Mouse (Mus musculus) spleen, embryonic (tissue): ENCODE measurements around the gene Nmnat1.

Experiments used
- CTCF ChIA-PET: fragments of 350-600 bp; sonication (Branson Sonifier 250); formaldehyde crosslinking; loops from one replicate; lab custom pipeline; 2022; lab: Charles Lee

The Nmnat1 gene

GRCm38 (mm10) chr4:149485053-149485824 lies at the start of gene Nmnat1, which contains the start of gene Lzic:
TSS of gene Nmnat1 (minus strand) at chr4:149485202.
TSS of gene Lzic (plus strand) at chr4:149485229.
- CTCF ChIA-PET, result no interaction called here

GRCm38 (mm10) chr4:149529691-149530090 lies 44.7 kb upstream of the Nmnat1 start:
- CTCF ChIA-PET, result no interaction called here

GRCm38 (mm10) chr4:149527621-149528354 lies 42.8 kb upstream of the Nmnat1 start:
- CTCF ChIA-PET, result interaction anchor here (0.6 kb wide), 1 partner anchor 19 kb away, joined by 3 read pairs; no protein-coding TSS in a partner anchor

GRCm38 (mm10) chr4:149526330-149526729 lies 41.3 kb upstream of the Nmnat1 start:
- CTCF ChIA-PET, result no interaction called here

GRCm38 (mm10) chr4:149525811-149526210 lies 40.8 kb upstream of the Nmnat1 start:
- CTCF ChIA-PET, result no interaction called here

- CTCF ChIA-PET, result no interaction called here
These were observed 40.2 kb upstream of the Nmnat1 start for GRCm38 (mm10) chr4:149525170-149525569.

GRCm38 (mm10) chr4:149523961-149524360 lies 39.0 kb upstream of the Nmnat1 start:
- CTCF ChIA-PET, result no interaction called here

- CTCF ChIA-PET, result no interaction called here
These were observed 36.3 kb upstream of the Nmnat1 start for GRCm38 (mm10) chr4:149521258-149521657.

- CTCF ChIA-PET, result no interaction called here
These were observed 33.6 kb upstream of the Nmnat1 start for GRCm38 (mm10) chr4:149518351-149519220.

GRCm38 (mm10) chr4:149517868-149518340 lies 32.9 kb upstream of the Nmnat1 start, which contains the start of gene Ctnnbip1:
TSS of gene Ctnnbip1 (plus strand) at chr4:149518236.
- CTCF ChIA-PET, result interaction anchor here (1.2 kb wide), 1 partner anchor 46 kb away, joined by 3 read pairs; no protein-coding TSS in a partner anchor

- CTCF ChIA-PET, result interaction anchor here (0.6 kb wide), 1 partner anchor 249 kb away, joined by 3 read pairs; no protein-coding TSS in a partner anchor
These were observed 30.7 kb upstream of the Nmnat1 start for GRCm38 (mm10) chr4:149515706-149516105.

- CTCF ChIA-PET, result no interaction called here
These were observed 27.1 kb upstream of the Nmnat1 start for GRCm38 (mm10) chr4:149512072-149512471.

- CTCF ChIA-PET, result interaction anchor here (0.6 to 0.7 kb wide), 2 partner anchors 35 to 381 kb away, joined by 3 to 5 read pairs; no protein-coding TSS in a partner anchor
These were observed 26.2 kb upstream of the Nmnat1 start for GRCm38 (mm10) chr4:149511221-149511646.

- CTCF ChIA-PET, result no interaction called here
These were observed 21.9 kb upstream of the Nmnat1 start for GRCm38 (mm10) chr4:149506904-149507303.

GRCm38 (mm10) chr4:149505261-149505967 lies 20.4 kb upstream of the Nmnat1 start:
- CTCF ChIA-PET, result no interaction called here

GRCm38 (mm10) chr4:149504858-149505257 lies 19.9 kb upstream of the Nmnat1 start:
- CTCF ChIA-PET, result interaction anchor here (0.5 kb wide), 1 partner anchor 54 kb away, joined by 3 read pairs; no protein-coding TSS in a partner anchor

- CTCF ChIA-PET, result interaction anchor here (0.5 kb wide), 1 partner anchor 54 kb away, joined by 3 read pairs; no protein-coding TSS in a partner anchor
These were observed 19.4 kb upstream of the Nmnat1 start for GRCm38 (mm10) chr4:149504363-149504762.

- CTCF ChIA-PET, result no interaction called here
These were observed 14.8 kb upstream of the Nmnat1 start for GRCm38 (mm10) chr4:149499790-149500189.

GRCm38 (mm10) chr4:149498901-149499300 lies 13.9 kb upstream of the Nmnat1 start:
- CTCF ChIA-PET, result interaction anchor here (0.6 kb wide), 1 partner anchor 92 kb away, joined by 5 read pairs; no protein-coding TSS in a partner anchor

- CTCF ChIA-PET, result interaction anchor here (0.7 kb wide), 1 partner anchor 23 kb away, joined by 7 read pairs; no protein-coding TSS in a partner anchor
These were observed 11.6 kb upstream of the Nmnat1 start for GRCm38 (mm10) chr4:149496612-149497011.
